Mouse (Mus musculus): ENCODE data around the gene Ccl6. TPM values are rescaled to one million over a fixed set of nuclear protein-coding genes. Genes with fewer than 3 reads are reported as not detected.

Ccl6 gene
- total RNA-seq (2012; rRNA removed) = 0.13 and 0.30 TPM in 2 replicates
- 1.2 and 1.8 TPM in 2 replicates for total RNA-seq (2014; rRNA removed)
- 0.93 and 1.3 TPM in 2 replicates for polyA plus RNA-seq (2012; ENCODE audit: insufficient read length, low read depth)

DNA sequence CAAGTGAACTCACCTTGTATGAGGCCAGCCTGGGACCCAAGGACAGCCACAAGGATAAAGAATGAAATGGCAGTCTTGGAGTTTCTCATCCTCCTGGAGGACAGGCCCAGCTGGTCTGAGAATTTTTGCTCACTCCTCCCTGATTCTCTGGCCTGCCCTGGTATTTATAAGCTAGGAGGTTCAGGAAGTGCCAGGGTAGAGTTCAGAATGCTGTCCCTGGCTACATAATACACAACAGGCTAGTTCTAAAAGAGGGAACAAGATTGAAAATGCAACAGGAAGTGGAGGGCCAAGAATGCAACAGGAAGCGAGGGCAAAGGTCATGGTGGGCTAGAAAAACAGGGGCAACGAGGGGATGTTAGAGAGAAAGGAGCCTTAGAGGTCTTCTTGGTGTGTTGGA lies at the start of gene Ccl6:
Gene Ccl6, minus strand, starts transcription at position 235 of the 400 bp plus-strand sequence.
- Histone ChIP-seq H3K9ac (ENCODE audit: insufficient read depth, low read depth) (no peak within 1 kb of the TSS), H3K4me2 (ENCODE audit: insufficient read depth, low read depth, poor library complexity, severe bottlenecking) (no peak within 1 kb of the TSS), H3K9me3 (replicated peaks; ENCODE audit: low read length) (no peaks in the 10 kb centered on the region), H3K79me2 (replicated peaks; ENCODE audit: control insufficient read depth, extremely low read depth, insufficient read depth, poor library complexity, severe bottlenecking) (no peaks in the 10 kb centered on the region), H3K27ac (ENCODE audit: insufficient read depth, low read depth) (no peak within 1 kb of the TSS), H3K4me3 (replicated peaks in 1 of 3; ENCODE audit: low read depth in 2 of 3, low read length in 2 of 3, poor library complexity in 1 of 3) (no peak within 1 kb of the TSS), H3K27me3 (replicated peaks) (no peaks in the 10 kb centered on the region), H3K36me3 (replicated peaks in 1 of 2; ENCODE audit: control insufficient read depth in 1 of 2, insufficient read depth in 1 of 2, low read length in 1 of 2) (no peaks in the 10 kb centered on the region), H3K4me1 (ENCODE audit: control insufficient read depth in 1 of 2, insufficient read depth in 2 of 2) (peaks cover 11 to 50% of the 10 kb centered on the region in 2 experiments)
- in situ Hi-C loops (cut with MboI; ENCODE audit: low pct_ligation_motif_present, low pct_unique_long_range_greater_than_20kb, low sequenced_read_pairs) (no loop called here), dilution Hi-C loops (cut with MboI; ENCODE audit: extremely low pct_ligation_motif_present, extremely low pct_unique_long_range_greater_than_20kb, low sequenced_read_pairs) (no loop called here)
- no peak for TF ChIP-seq USF1 (IDR thresholded peaks at IDR 0.05; ENCODE audit: low read depth, low read length)
- TF ChIP-seq ELF1 (IDR thresholded peaks at IDR 0.05; ENCODE audit: low read depth, low read length) = 0 out of 2 replicates have a peak, but pooled peaks have one; percentile 24
- peak; percentile 13 for DNase-seq (ENCODE audit: extremely low read depth)

DNA sequence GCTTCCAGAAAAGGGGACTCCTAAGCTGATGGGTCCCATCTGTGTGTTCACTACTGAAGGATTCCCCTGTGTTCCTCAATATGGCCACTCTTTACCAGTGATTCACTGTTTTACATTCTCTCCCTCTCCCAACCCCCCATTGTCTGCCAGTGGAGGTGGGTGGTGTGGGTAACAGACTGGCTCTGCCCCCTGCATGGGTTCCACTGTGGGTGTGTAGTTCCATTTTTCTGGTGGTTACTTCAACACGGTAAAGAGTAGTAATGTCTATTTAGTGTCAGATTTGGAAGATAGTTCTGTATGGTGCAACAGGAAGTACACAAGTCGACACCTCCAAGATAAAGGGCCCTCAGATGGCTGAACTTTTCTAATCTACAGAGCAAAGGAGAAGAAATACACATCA lies 48.3 kb upstream of the Ccl6 start:
- Histone ChIP-seq H3K9me3 (replicated peaks; ENCODE audit: low read length) (no peaks in the 10 kb centered on the region), H3K79me2 (replicated peaks; ENCODE audit: control insufficient read depth, extremely low read depth, insufficient read depth, poor library complexity, severe bottlenecking) (no peaks in the 10 kb centered on the region), H3K27me3 (replicated peaks) (no peaks in the 10 kb centered on the region), H3K4me3 (replicated peaks in 1 of 3; ENCODE audit: low read depth in 2 of 3, low read length in 2 of 3, poor library complexity in 1 of 3) (no peak overlapping the region), H3K27ac (ENCODE audit: insufficient read depth, low read depth) (no peak overlapping the region), H3K36me3 (replicated peaks in 1 of 2; ENCODE audit: control insufficient read depth in 1 of 2, insufficient read depth in 1 of 2, low read length in 1 of 2) (no peaks in the 10 kb centered on the region), H3K9ac (ENCODE audit: insufficient read depth, low read depth) (no peak overlapping the region), H3K4me2 (ENCODE audit: insufficient read depth, low read depth, poor library complexity, severe bottlenecking) (no peak overlapping the region), H3K4me1 (ENCODE audit: control insufficient read depth in 1 of 2, insufficient read depth in 2 of 2) (peaks cover 16 to 32% of the 10 kb centered on the region in 2 experiments)
- TF ChIP-seq ZMIZ1 (IDR thresholded peaks at IDR 0.05; ENCODE audit: low read depth, low read length) = no peak
- no peak for TF ChIP-seq JUND (conservative IDR thresholded peaks at IDR 0.05; ENCODE audit: low read depth, low read length)
- TF ChIP-seq SIN3A (IDR thresholded peaks at IDR 0.05; ENCODE audit: low read length) = no peak
- no peak for TF ChIP-seq TCF12 (IDR thresholded peaks at IDR 0.05; ENCODE audit: low read depth, low read length)
- no peak for TF ChIP-seq USF1 (IDR thresholded peaks at IDR 0.05; ENCODE audit: low read depth, low read length)
- no peak for TF ChIP-seq USF2 (conservative IDR thresholded peaks at IDR 0.05; ENCODE audit: low read depth, low read length)
- no peak for TF ChIP-seq EP300 (IDR thresholded peaks at IDR 0.05; ENCODE audit: low read length)
- TF ChIP-seq JUN (IDR thresholded peaks at IDR 0.05; ENCODE audit: insufficient read depth, low read depth, low read length) = no peak
- TF ChIP-seq ZNF384 (IDR thresholded peaks at IDR 0.05; ENCODE audit: low read depth, low read length) = no peak
- no peak for TF ChIP-seq POLR2A (IDR thresholded peaks at IDR 0.05; ENCODE audit: low read depth, low read length)
- no peak for TF ChIP-seq NRF1 (IDR thresholded peaks at IDR 0.05; ENCODE audit: low read depth, low read length)
- no peak for TF ChIP-seq SMC3 (IDR thresholded peaks at IDR 0.05; ENCODE audit: low read depth, low read length)
- no peak for TF ChIP-seq TBP (conservative IDR thresholded peaks at IDR 0.05; ENCODE audit: low read depth, low read length)
- no peak for TF ChIP-seq UBTF (IDR thresholded peaks at IDR 0.05; ENCODE audit: low read depth, low read length)
- TF ChIP-seq CHD1 (IDR thresholded peaks at IDR 0.05; ENCODE audit: low read depth, low read length) = no peak
- no peak for TF ChIP-seq CHD2 (IDR thresholded peaks at IDR 0.05; ENCODE audit: low read length)
- TF ChIP-seq NELFE (IDR thresholded peaks at IDR 0.05; ENCODE audit: low read depth, low read length) = no peak
- TF ChIP-seq POLR2AphosphoS2 (IDR thresholded peaks at IDR 0.05; ENCODE audit: low read depth, low read length) = no peak
- no peak for DNase-seq (ENCODE audit: extremely low read depth)
- in situ Hi-C loops (cut with MboI; ENCODE audit: low pct_ligation_motif_present, low pct_unique_long_range_greater_than_20kb, low sequenced_read_pairs) (no loop called here), dilution Hi-C loops (cut with MboI; ENCODE audit: extremely low pct_ligation_motif_present, extremely low pct_unique_long_range_greater_than_20kb, low sequenced_read_pairs) (no loop called here)

Measured in CH12.LX (cell line).